Mouse (Mus musculus) thymus, postnatal 14 days (tissue): ENCODE measurements at regions not wholly inside any gene's neighbourhood (a gene's known extent, or its start where the extent isn't known, plus 50 kb on each side); places are given as distances from the start of the nearest gene placed in this dataset.

ENCODE experiments used
- DNase-seq: peaks from one replicate; pipeline ENCODE4 v3.0.0; 2021

DNA sequence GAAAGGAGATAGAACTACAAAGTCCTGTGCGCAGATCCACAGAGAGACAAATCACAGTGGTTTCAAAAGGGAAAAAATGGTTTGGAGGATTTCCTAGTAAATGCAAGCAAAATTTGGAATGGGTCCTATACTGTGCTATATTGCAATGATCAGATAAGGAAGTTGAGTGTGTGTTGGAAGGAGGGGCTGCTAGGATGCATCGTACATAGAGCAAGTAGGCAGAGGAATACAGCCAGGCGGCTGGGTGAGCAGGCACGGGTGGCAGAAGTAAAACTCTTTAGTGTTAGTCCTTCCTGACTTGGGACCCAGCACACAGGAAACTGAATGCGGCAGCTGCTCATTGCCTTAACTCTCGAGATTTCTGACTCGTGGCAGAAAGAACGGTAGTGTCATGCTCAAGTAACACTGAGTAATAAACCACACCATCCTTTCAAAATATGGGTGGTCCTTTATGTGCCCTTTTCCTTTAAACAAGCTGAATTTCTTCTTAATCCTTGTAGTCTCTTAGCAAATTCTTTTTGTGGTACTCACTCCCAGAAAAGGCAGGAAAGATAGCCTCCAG is 87.0 kb upstream of the Itprid2 start:
- DNase-seq = peak; percentile 26

DNA sequence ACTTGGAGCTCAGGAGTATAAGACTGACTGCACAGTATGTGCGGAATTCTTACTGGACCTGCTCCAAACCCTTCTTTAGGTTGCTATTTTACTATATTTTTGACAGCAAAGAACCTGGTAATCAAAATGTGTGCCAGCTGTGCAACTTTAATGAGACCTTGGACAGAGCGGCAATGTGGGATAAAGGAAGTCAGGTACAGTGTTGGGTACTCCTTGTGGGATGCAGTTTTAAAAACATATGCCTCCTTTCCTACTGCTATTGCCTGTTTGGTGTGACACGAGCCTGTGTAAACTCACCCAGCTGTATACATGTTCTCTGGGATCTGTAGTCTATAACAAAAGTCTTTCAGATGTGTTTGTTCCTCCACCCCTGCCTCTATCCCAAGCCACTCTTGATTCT is 85.4 kb upstream of the Itprid2 start:
- DNase-seq = no peak

DNA sequence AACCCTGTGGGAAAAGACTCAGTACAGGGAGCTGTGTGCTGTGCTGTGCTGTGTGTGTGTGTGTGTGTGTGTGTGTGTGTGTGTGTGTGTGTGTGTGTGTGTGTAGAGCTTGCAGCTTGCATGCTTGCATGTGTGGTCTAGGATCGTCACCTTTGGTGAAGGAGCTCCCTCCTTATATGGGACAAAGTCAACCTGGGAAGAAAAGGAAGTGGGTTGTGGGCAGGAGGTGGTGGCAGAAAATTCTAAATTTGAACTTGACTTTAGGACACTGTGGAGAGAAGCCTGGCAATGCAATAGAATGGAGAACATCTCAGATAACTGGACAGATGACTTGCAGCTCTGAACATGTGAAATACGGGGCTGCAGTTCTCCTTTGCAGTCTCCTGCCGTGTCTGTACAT is 84.7 kb upstream of the Itprid2 start:
- peak; percentile 14 for DNase-seq

DNA sequence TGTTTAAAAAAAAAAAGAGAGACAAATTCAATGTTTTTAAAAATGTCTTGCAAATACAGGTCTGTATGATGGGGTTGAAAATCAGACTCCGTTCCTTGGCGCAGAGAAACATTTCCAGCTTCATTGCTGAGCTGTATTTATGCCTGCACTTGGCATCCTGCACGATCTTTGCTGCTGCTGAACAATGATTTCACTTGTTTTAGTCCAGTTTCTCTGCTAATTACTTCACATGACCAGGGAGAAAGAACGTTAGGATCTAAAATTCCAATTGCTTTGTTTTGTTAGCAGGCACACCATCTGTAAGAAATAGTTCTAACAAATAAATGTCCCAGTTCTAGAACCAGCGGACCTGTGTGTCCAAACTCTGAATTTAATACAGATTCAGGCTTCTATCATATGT is 82.7 kb upstream of the Itprid2 start:
- no peak for DNase-seq

DNA sequence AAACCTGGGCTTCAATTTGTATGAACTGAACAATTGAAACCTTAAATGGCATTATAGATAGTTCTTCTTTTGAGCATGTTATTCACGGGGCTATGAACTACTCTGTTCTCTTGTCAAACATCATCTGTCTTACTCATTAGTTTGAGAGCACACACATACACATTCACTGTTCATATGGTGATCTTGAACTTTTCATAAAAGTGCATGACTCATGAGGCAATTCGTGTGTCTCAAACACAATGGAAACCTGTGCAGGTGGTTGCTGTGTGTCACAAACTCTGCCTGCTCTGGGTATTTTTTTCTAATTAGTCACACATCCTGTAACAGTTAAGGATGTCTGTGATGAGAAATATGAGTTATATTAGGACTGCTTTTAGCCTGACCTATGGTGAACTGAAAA is 79.8 kb upstream of the Itprid2 start:
- no peak for DNase-seq

DNA sequence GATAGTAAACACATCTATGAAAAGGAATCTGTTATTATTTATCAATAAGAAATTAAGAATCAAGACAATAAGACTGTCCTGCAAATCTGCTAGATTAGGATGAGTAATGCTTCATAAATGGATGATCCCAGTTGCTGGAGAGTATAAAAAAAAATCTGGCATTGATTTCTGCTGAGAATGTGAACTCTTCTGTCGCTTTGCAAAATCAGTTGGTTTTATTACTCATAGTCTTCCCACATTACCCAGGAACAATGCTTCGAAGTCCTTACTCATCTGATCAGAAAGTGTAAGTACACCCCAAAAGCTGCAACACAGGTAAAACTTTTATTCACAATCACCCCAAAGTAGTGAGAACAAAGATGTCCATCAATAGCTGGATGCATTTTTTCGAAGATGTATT is 77.8 kb upstream of the Itprid2 start:
- no peak for DNase-seq

DNA sequence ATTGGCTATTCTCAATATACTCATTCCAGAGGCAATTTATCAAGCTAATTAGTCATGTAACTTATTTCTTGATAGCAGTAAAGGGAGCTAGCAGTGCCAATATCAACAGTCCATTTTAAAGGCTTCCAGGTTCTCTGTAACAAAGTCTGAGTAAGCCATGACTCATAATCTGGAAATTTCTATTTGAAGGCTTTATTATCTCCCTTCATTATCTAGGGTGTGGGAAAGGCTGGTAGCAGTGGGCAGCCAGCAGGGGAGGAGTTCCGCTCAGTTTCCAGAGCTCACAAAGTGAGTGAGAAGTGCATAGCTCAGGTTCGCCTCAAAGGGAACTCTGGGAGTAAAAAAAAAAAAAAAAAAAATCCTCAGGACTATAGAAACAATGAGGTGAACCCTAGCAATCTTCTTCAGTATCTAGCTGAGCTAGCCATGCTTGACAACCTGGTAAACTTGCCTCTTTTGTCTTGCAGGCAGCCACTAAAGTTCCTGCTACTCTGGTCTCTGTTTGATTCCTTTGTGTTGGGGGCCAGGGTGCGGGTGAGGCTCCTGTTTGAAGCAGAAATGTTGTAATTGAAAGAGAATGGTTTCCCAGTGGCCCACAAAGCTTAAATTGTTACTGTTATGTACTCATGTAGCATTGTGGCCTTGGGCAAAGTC is 68.7 kb upstream of the Itprid2 start:
- no peak for DNase-seq

DNA sequence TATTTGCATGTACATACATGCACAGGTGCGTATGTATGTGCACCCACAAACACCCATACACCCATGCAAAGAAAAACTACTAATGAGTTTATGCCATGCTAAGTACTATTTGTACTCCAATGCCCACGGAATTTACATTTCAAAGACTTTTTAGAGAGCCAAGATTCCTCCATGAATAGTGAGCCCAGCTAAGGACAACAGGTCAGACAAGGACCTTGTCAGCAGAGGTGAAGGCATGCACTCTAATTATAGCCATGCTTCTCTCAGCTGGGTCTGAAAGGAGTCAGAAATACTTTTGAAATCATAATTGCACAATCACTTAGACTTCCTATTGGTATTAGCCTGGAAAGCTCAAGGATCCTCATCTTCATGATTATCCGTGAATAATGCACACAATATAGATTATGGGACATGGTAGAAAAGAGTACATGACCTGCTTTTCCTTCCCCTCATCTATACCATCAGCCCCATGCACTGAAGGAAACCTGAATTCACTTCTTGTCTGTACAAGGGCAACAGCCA is 67.7 kb upstream of the Itprid2 start:
- DNase-seq = no peak

DNA sequence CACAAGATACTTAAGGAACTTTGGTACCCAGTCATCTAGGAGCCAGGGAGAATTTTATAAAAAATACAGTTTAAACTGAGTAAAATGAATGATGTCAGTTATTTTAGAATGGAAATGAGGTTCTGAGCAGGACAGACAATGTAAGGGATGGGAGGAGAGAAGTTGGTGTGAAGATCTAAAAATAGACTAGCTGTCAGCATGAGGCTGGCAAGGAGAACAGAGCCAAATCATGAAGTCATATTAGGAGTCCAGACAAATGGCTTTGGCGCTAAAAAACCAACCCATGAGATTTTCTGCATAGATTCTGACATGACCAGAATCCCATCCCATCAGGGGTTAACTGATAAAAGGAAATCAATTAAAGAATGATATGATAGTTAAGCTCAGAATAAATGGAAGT is 65.5 kb upstream of the Itprid2 start:
- DNase-seq = no peak

DNA sequence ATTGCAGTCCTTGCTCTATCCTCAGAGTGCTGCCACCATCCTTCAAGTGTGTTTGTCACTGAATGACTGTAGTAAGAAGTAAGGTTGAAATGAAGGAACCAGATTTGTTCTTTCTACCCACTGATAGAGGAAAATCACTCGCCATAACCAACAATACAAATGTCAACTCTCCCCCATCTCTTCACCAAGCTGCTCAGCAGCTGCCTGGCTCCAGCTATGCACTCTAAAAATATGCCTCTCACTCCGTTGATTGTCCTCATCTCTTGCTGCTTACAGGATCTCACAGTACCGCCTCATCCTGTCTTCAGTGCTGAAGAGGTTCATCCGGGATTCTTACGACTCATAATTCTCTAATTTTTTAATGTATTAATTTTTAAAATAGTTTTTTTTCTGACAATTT is 63.2 kb upstream of the Itprid2 start:
- no peak for DNase-seq

DNA sequence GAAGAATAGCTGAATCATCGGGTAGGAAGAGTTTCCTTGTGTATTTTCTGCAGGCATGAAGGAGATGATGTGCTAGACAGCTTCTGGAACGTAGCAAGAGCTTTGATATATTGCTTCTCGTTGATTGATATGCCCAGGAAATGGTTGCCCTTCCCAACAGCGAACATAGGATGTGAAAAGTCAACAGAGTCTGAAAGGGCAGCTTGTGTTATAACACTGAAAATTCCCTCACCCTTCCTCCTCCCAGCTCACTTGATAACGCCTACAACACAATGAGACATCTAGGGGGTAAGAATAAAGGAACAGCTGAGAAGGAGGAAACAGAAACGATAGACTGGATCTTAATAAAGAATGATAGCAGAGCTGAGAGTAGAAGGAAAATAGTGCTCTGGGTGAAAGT is 60.1 kb upstream of the Itprid2 start:
- DNase-seq = no peak

DNA sequence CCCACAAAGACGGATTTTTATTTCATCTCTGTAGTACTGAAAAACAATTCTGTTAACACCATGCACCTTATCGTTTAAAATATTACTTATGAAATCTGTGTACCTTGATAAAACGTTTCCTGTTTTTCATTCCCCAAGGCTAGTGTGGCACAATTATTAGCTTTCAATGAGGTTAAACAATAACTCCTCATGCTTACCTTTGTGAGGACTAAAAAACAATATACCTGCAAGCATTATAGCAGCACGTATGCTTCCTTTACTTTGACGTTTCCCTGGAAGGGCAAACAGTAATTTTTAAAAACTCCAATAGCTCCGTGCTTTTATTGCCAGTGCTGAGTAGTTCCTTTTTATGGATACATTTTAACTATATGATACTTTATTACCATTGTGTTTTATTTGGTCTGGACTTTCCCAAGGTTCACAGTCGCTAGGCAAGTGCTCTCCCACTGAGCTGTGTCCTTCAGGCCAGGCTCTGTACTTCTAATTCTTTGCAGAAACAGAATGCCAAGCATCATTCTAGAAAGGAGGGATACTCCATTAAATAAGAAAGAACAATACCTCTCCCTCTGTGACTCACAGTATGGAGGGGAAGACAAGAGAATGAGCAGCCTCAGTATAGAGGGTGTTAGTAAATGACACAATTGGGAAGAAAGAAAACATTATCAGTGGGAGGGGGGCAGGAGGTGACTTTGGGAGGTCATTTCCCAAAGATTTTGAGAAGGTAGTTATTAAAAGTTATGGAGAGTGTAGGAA is 50.0 kb upstream of the Itprid2 start:
- DNase-seq = no peak
